Mouse (Mus musculus) testis, adult 2 months (tissue): ENCODE results near the gene Myg1.

Experiments
- CTCF ChIP-seq: fragments of 200-500 bp; IDR thresholded peaks from 2 replicates; pipeline ENCODE4 v1.5.1; 2012; ENCODE audit warnings: low read depth, mild to moderate bottlenecking, inconsistent platforms, low read length, moderate library complexity; ENCODE audit not compliant: control insufficient read depth, insufficient read depth, insufficient replicate concordance
- POLR2A ChIP-seq: fragments of 200-500 bp; IDR thresholded peaks from 2 replicates; pipeline ENCODE4 v1.6.1; 2012; ENCODE audit warnings: low read depth, mild to moderate bottlenecking, inconsistent platforms, low read length, moderate library complexity; ENCODE audit not compliant: control insufficient read depth

DNA sequence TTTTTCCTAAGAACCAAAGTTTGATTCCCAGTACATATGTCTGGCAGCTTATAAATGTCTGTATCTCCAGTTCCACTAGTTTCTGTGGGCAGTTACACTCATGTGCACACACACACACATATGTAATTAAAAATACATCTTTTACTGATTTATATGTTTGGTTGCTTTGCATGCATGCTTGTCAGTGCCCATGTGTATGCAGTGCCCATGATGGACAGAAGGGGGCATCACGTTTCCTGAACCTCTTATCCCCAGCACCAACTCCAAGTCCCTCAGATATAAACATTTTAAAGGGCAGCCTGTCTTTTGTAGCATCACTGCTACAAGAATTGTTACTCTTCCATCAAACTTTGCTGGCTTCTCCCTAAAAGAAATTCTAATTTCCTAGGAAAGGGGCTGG, 10.1 kb downstream of the Myg1 start:
- TF ChIP-seq POLR2A (no peak), CTCF (peak; percentile 24; the same call in 1 of the 2 replicates)
